In genomic region chr9:78222616-78223015, GRCm38 (mm10) we compare ENCODE assay signal across 34 mouse cellular contexts. TPM values are rescaled to one million over a fixed set of nuclear protein-coding genes. Genes with fewer than 3 reads are reported as not detected.
A peak's percentile ranks its signal among the peaks of the same experiment; 100 is the strongest.
DNase-seq lines count a peak whose midpoint lies in the region; TF ChIP-seq lines count a peak whose summit lies in the region.
"Had no signal": no experiment of that assay in that cellular context is flagged by ENCODE, and none has a peak within 500 bp of the region (broad histone marks: within the 10 kb centered on the region; RNA-seq: fewer than 3 reads in every experiment).

No protein-coding gene starts in this region.

- no peak overlapping the region for H3K9ac ChIP-seq in CH12.LX (ENCODE audit: insufficient read depth, low read depth)
- H3K9ac ChIP-seq: embryonic facial prominence, embryonic 13.5 days; forebrain, embryonic 12.5 days; forebrain, embryonic 15.5 days; heart, embryonic 13.5 days; hindbrain, embryonic 14.5 days had no signal

- peak overlapping the region; percentile 22 for H3K4me2 ChIP-seq in CH12.LX (ENCODE audit: insufficient read depth, low read depth, poor library complexity, severe bottlenecking)
- H3K4me2 ChIP-seq: embryonic facial prominence, embryonic 13.5 days; forebrain, embryonic 12.5 days; forebrain, embryonic 15.5 days; heart, embryonic 13.5 days; hindbrain, embryonic 14.5 days had no signal

- H3K27me3 ChIP-seq in CH12.LX (replicated peaks): no peaks in the 10 kb centered on the region
- H3K27me3 ChIP-seq: embryonic facial prominence, embryonic 13.5 days; forebrain, embryonic 12.5 days; forebrain, embryonic 15.5 days; heart, embryonic 13.5 days had no signal

- no peaks in the 10 kb centered on the region for H3K9me3 ChIP-seq in CH12.LX (replicated peaks; ENCODE audit: low read length)
- H3K9me3 ChIP-seq: embryonic facial prominence, embryonic 10.5 days; embryonic facial prominence, embryonic 13.5 days; forebrain, embryonic 12.5 days; forebrain, embryonic 15.5 days; heart, embryonic 10.5 days; heart, embryonic 13.5 days had no signal

- H3K4me1 ChIP-seq in CH12.LX (ENCODE audit: control insufficient read depth in 1 of 2, insufficient read depth in 2 of 2): no peaks in the 10 kb centered on the region
- H3K4me1 ChIP-seq: embryonic facial prominence, embryonic 13.5 days; forebrain, embryonic 12.5 days; forebrain, embryonic 15.5 days had no signal

- H3K27ac ChIP-seq in CH12.LX (ENCODE audit: insufficient read depth, low read depth): no peak overlapping the region
- H3K27ac ChIP-seq: embryonic facial prominence, embryonic 10.5 days; embryonic facial prominence, embryonic 13.5 days; forebrain, embryonic 12.5 days; forebrain, embryonic 15.5 days; gastrocnemius, adult 2 months; heart, embryonic 10.5 days; heart, embryonic 13.5 days; hindbrain, embryonic 14.5 days had no signal

- H3K79me2 ChIP-seq in CH12.LX (replicated peaks; ENCODE audit: control insufficient read depth, extremely low read depth, insufficient read depth, poor library complexity, severe bottlenecking): no peaks in the 10 kb centered on the region

- H3K36me3 ChIP-seq in CH12.LX (replicated peaks in 1 of 2; ENCODE audit: control insufficient read depth in 1 of 2, insufficient read depth in 1 of 2, low read length in 1 of 2): no peaks in the 10 kb centered on the region
- H3K36me3 ChIP-seq: embryonic facial prominence, embryonic 10.5 days; embryonic facial prominence, embryonic 13.5 days; forebrain, embryonic 12.5 days; forebrain, embryonic 15.5 days; heart, embryonic 10.5 days; heart, embryonic 13.5 days had no signal

- peak; percentile 8 for DNase-seq in embryo, embryonic 11 days
- DNase-seq in embryo, embryonic 9.5 days (ENCODE audit: extremely low spot score): no peak
- DNase-seq in CH12.LX (ENCODE audit: extremely low read depth): no peak
- peak; percentile 68 for DNase-seq in induced T-regulatory cell, adult 2 months (ENCODE audit: low read depth)
- DNase-seq in yolk sac, embryonic 10.5 days (ENCODE audit: low spot score): peak; percentile 66
- DNase-seq in frontal cortex, postnatal 25 days (ENCODE audit: low spot score in 2 of 2): no peak
- DNase-seq in heart, adult 11 months: no peak
- DNase-seq in right cerebral cortex, postnatal 4 days: no peak
- DNase-seq: adrenal gland, postnatal 10 days; adrenal gland, postnatal 36 days; cerebellum, adult 11 months; cerebellum, adult 2 months; cerebellum, adult 9-11 months; cerebellum, postnatal 25 days; gastrocnemius, adult 2 months; gastrocnemius, postnatal 14 days; heart, adult 18-20 months; heart, postnatal 14 days; heart, postnatal 4 days; kidney, adult 18-20 months had no signal

- H3K4me3 ChIP-seq in CH12.LX (replicated peaks in 1 of 3; ENCODE audit: low read depth in 2 of 3, low read length in 2 of 3, poor library complexity in 1 of 3): no peak overlapping the region
- H3K4me3 ChIP-seq: embryonic facial prominence, embryonic 10.5 days; embryonic facial prominence, embryonic 13.5 days; erythroblast, embryonic 14.5 days; forebrain, embryonic 12.5 days; forebrain, embryonic 15.5 days; gastrocnemius, adult 2 months; heart, embryonic 10.5 days; heart, embryonic 13.5 days had no signal

- dilution Hi-C loops in CH12.LX (cut with MboI; ENCODE audit: extremely low pct_ligation_motif_present, extremely low pct_unique_long_range_greater_than_20kb, low sequenced_read_pairs): no loop called here

- TF ChIP-seq POLR2A in CH12.LX (IDR thresholded peaks at IDR 0.05; ENCODE audit: low read depth, low read length): no peak

- TF ChIP-seq RAD21 in CH12.LX (IDR thresholded peaks at IDR 0.05; ENCODE audit: low read depth, low read length): no peak

- in situ Hi-C loops in CH12.LX (cut with MboI; ENCODE audit: low pct_ligation_motif_present, low pct_unique_long_range_greater_than_20kb, low sequenced_read_pairs): no loop called here

- TF ChIP-seq EP300 in CH12.LX (IDR thresholded peaks at IDR 0.05; ENCODE audit: low read length): no peak

- TF ChIP-seq CTCF in CH12.LX (conservative IDR thresholded peaks at IDR 0.05 in 1 of 2, IDR thresholded peaks at IDR 0.05 in 1 of 2; ENCODE audit: low read depth in 2 of 2, low read length in 2 of 2): no peak

TF ChIP-seq in CH12.LX, 34 proteins besides CTCF, POLR2A, EP300 and RAD21:
- TF ChIP-seq BHLHE40 (IDR thresholded peaks at IDR 0.05; ENCODE audit: low read depth, low read length) (peak; percentile 39; the same call in 1 of the 2 replicates), ETS1 (conservative IDR thresholded peaks at IDR 0.05; ENCODE audit: low read depth, low read length) (no peak), USF2 (conservative IDR thresholded peaks at IDR 0.05; ENCODE audit: low read depth, low read length) (0 out of 2 replicates have a peak, but pooled peaks have one; percentile 13), POLR2AphosphoS2 (IDR thresholded peaks at IDR 0.05; ENCODE audit: low read depth, low read length) (no peak), JUN (IDR thresholded peaks at IDR 0.05; ENCODE audit: insufficient read depth, low read depth, low read length) (no peak), USF1 (IDR thresholded peaks at IDR 0.05; ENCODE audit: low read depth, low read length) (peak; percentile 5; the same call in 1 of the 2 replicates), TCF12 (IDR thresholded peaks at IDR 0.05; ENCODE audit: low read depth, low read length) (no peak), CHD1 (IDR thresholded peaks at IDR 0.05; ENCODE audit: low read depth, low read length) (no peak), E2F4 (IDR thresholded peaks at IDR 0.05; ENCODE audit: insufficient replicate concordance, low read depth, low read length) (no peak)

RNA-seq across cellular contexts. Expression of gene Gsta1, which starts 7.8 kb away (rescaled TPM):
- not detected in 2 replicates for total RNA-seq in CH12.LX (2012; rRNA removed)
- total RNA-seq in CH12.LX (2014; rRNA removed): not detected in 2 replicates
- polyA plus RNA-seq in CH12.LX (2012; ENCODE audit: insufficient read length, low read depth): not detected in 2 replicates
- total RNA-seq: adrenal gland, adult 18-20 months; common myeloid progenitor, adult 5-6 weeks; ES-E14; gastrocnemius, postnatal 14 days; gastrocnemius, postnatal 4 days had no signal
- polyA plus RNA-seq: cerebellum, adult 2 months; embryonic facial prominence, embryonic 10.5 days; erythroblast, embryonic 14.5 days; forebrain, embryonic 12.5 days; forebrain, embryonic 15.5 days; heart, embryonic 10.5 days; heart, embryonic 13.5 days; hindbrain, embryonic 11.5 days; hindbrain, embryonic 14.5 days had no signal

RNA-seq across cellular contexts. Expression of gene Gm3776, which starts 34.3 kb away (rescaled TPM):
- total RNA-seq in CH12.LX (2012; rRNA removed) (not detected in 2 replicates), CH12.LX (2014; rRNA removed) (not detected in 2 replicates)
- not detected in 2 replicates for polyA plus RNA-seq in CH12.LX (2012; ENCODE audit: insufficient read length, low read depth)
- total RNA-seq: adrenal gland, adult 18-20 months; adrenal gland, postnatal 10 days; adrenal gland, postnatal 36 days; common myeloid progenitor, adult 5-6 weeks; ES-E14; gastrocnemius, adult 2 months; gastrocnemius, postnatal 14 days; gastrocnemius, postnatal 4 days; heart, postnatal 14 days; heart, postnatal 4 days had no signal
- polyA plus RNA-seq: cerebellum, adult 2 months; embryonic facial prominence, embryonic 10.5 days; embryonic facial prominence, embryonic 13.5 days; erythroblast, embryonic 14.5 days; forebrain, embryonic 12.5 days; forebrain, embryonic 15.5 days; heart, embryonic 10.5 days; heart, embryonic 13.5 days; heart, embryonic 16.5 days; hindbrain, embryonic 11.5 days; hindbrain, embryonic 14.5 days had no signal

RNA-seq across cellular contexts. Expression of gene Gsta4, which starts 40.0 kb away (rescaled TPM):
- 0.50 and 0.85 TPM in 2 replicates for total RNA-seq in CH12.LX (2012; rRNA removed)
- total RNA-seq in CH12.LX (2014; rRNA removed): not detected in 2 replicates
- polyA plus RNA-seq in CH12.LX (2012; ENCODE audit: insufficient read length, low read depth): 0.47 and 1.2 TPM in 2 replicates

Comparison
In these comparisons a context has a peak if more than half of its experiments do, and no peak if none do; other contexts are left out.
1. DNase-seq: peak in embryo, embryonic 11 days (single experiment), induced T-regulatory cell, adult 2 months (single experiment) and yolk sac, embryonic 10.5 days (single experiment); none in embryo, embryonic 9.5 days (single experiment), CH12.LX (single experiment), frontal cortex, postnatal 25 days (0 of 2), heart, adult 11 months (single experiment) and right cerebral cortex, postnatal 4 days (single experiment).